Mouse (Mus musculus) splenic B cell, adult 2 months (primary cell): ENCODE measurements around the gene Bag3.
"Not testable (repeated sequence)": the region's sequence is repeated elsewhere in the genome, so short reads cannot be mapped to it uniquely, and the experiment has no call there.

ENCODE experiments used
- DNase-seq: peaks from one replicate; pipeline ENCODE4 v3.0.0-alpha.2; 2011; ENCODE audit warnings: low read depth, low spot score
- H3K27me3 ChIP-seq: 2 replicates; pipeline ENCODE4 v1.6.1; 2012; ENCODE audit warnings: mild to moderate bottlenecking, low read length, moderate library complexity, mixed read lengths; ENCODE audit not compliant: control insufficient read depth, poor library complexity, insufficient read depth, severe bottlenecking
- H3K36me3 ChIP-seq: 2 replicates; pipeline ENCODE4 v1.6.1; 2012; ENCODE audit warnings: mild to moderate bottlenecking, low read length, moderate library complexity, mixed read lengths; ENCODE audit not compliant: control insufficient read depth, poor library complexity, insufficient read depth, severe bottlenecking

Bag3 gene

DNA sequence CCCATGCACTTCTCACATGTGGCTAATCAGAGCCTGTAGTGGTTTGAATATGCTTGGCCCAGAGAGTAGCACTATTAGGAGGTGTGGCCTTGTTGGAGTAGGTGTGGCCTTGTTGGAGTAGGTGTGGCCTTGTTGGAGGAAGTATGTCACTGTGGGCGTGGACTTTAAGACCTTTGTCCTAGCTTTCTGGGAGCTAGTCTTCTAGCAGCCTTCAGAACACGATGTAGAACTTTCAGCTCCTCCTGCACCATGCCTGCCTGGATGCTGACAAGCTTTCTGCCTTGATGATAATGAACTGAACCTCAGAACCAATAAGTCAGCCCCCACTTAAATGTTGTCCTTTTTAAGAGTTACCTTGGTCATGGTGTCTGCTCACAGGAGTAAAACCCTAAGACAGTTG is 46.0 kb downstream of the Bag3 start:
- not testable (repeated sequence) for H3K27me3 ChIP-seq, DNase-seq, H3K36me3 ChIP-seq

DNA sequence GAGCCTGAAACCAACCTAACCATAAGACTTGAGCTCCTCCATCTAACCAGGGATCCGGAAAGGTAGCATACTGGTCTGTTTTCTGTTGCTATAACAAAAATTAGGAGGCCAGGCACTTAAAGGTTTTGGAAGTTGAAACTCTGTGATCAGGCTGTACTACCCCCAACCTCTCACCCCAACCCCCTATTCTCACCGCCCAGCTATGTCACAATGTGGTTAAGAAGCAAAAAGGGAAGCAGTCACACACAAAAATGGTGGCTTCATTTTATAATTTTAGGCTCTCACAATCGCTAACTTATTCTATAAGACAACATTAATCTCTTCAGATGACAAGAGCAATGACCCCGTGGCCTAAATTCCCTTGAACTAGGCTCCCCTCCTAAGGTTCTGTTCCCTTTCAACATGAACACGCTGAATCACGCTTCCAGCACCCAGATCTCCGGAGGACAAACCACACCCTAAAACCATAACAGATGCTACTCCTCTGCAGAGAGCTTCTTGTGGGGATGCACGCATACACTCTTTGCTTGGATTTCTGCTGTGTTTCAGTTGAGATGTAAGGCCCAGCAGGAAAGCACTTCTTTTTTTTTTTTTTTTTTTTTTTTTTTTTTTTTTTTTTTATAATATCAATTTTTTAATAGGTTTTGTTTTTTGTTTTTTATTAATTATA is 46.7 kb downstream of the Bag3 start:
- Histone ChIP-seq H3K36me3 (no peaks in the 10 kb centered on the region), H3K27me3 (no peaks in the 10 kb centered on the region; the same call in 1 of the 2 replicates)
- peak; percentile 25 for DNase-seq

DNA sequence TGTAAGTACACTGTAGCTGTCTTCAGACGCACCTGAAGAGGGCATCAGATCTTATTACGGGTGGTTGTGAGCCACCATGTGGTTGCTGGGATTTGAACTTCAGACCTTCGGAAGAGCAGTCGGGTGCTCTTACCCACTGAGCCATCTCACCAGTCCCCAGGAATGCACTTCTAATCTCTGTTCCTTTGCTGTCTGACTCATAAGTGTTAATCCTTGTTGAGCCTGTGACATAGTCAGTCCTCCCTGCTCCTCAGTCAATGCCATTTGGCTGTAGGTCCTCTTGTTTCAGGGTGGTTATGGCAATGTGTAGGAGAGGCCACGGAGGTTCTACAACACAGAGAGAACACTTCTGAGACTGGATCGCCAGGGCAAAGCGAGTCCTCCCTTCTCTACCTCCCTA is 47.2 kb downstream of the Bag3 start:
- H3K27me3 ChIP-seq, DNase-seq, H3K36me3 ChIP-seq: not testable (repeated sequence)

DNA sequence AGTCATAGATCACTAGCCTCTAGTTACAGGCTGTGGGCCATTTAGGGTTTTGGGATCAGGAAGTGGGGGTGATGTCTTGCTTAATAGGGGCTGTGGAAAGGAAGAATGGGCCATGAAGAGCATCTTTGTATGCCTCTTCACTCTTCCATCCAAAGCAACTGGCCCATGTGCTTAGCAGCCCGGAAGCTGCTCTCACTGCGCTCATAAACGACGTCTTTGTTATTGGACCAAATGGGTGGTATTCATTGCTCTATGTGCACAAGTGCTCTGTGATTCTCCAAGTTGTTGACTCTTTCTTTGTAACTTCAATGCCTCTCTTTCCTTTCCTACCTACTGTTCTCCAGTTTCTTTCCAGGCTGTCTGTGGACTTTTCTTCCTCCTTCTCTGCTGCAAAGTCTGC is 48.6 kb downstream of the Bag3 start:
- DNase-seq = no peak
- Histone ChIP-seq H3K36me3 (no peaks in the 10 kb centered on the region), H3K27me3 (no peaks in the 10 kb centered on the region)

GRCm38 (mm10) chr7:128575211-128575610 is 51.8 kb downstream of the Bag3 start:
- DNase-seq = no peak
- no peaks in the 10 kb centered on the region for H3K27me3 ChIP-seq
- no peaks in the 10 kb centered on the region for H3K36me3 ChIP-seq

DNA sequence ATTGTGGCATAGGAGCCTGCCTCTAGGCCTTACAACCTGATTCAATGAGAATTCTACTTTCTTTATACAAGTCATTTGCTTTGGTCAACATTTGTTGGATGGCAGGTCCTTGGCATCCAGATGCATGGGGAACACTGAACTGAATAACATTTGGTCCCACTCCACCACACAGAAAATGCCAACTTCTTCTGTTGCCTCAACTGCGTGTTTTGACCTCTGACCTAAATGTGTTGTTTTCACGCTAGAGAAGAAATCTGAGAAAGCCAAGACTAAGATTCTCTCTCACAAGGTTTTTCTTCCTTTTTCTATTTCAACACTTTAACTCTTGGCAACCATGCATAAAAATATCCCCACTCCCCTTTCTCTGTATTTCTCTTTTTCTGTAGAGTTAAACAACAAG is 52.4 kb downstream of the Bag3 start:
- Histone ChIP-seq H3K36me3 (no peaks in the 10 kb centered on the region), H3K27me3 (no peaks in the 10 kb centered on the region)
- peak; percentile 30 for DNase-seq

- Histone ChIP-seq H3K27me3 (no peaks in the 10 kb centered on the region), H3K36me3 (no peaks in the 10 kb centered on the region)
- DNase-seq = no peak
These were observed 54.2 kb downstream of the Bag3 start for GRCm38 (mm10) chr7:128577607-128578006.

- Histone ChIP-seq H3K27me3 (no peaks in the 10 kb centered on the region), H3K36me3 (no peaks in the 10 kb centered on the region)
- DNase-seq = no peak
These were observed 55.0 kb downstream of the Bag3 start for GRCm38 (mm10) chr7:128578199-128578945.

- no peaks in the 10 kb centered on the region for H3K27me3 ChIP-seq
- DNase-seq = no peak
- H3K36me3 ChIP-seq = no peaks in the 10 kb centered on the region
These were observed 56.0 kb downstream of the Bag3 start for GRCm38 (mm10) chr7:128579381-128579780.

- DNase-seq = no peak
- Histone ChIP-seq H3K27me3 (no peaks in the 10 kb centered on the region), H3K36me3 (no peaks in the 10 kb centered on the region)
These were observed 56.9 kb downstream of the Bag3 start for GRCm38 (mm10) chr7:128580318-128580717.

DNA sequence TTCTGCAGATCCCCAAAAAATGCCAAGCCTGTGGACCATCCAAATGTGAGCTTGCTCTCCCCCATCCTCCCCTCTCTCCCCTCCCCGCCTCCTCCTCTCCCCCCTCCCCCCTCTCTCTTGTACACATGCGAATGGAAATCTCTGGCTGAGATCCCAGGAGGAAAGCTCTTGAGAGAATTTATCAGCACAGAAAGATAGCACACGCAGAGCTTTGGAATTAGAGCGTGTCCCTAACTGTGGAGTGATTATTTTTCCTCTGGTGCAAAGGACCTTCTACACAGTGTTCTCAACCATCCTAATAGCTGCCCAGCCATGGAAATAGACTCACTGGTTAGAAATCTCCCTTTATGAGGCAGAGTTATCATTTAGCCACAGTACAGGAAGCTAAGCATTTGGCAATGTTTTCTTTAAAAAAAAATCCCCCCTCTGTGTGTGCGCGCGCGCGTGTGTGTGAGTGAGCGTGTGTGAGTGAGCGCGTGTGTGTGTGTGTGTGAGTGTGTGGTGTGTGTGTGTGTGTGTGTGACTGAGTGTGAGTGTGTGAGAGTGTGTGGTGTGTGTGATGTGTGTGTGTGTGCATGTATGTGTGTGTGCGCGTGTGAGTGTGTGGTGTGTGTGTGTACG is 58.6 kb downstream of the Bag3 start:
- no peak for DNase-seq
- Histone ChIP-seq H3K36me3 (no peaks in the 10 kb centered on the region), H3K27me3 (no peaks in the 10 kb centered on the region)

DNA sequence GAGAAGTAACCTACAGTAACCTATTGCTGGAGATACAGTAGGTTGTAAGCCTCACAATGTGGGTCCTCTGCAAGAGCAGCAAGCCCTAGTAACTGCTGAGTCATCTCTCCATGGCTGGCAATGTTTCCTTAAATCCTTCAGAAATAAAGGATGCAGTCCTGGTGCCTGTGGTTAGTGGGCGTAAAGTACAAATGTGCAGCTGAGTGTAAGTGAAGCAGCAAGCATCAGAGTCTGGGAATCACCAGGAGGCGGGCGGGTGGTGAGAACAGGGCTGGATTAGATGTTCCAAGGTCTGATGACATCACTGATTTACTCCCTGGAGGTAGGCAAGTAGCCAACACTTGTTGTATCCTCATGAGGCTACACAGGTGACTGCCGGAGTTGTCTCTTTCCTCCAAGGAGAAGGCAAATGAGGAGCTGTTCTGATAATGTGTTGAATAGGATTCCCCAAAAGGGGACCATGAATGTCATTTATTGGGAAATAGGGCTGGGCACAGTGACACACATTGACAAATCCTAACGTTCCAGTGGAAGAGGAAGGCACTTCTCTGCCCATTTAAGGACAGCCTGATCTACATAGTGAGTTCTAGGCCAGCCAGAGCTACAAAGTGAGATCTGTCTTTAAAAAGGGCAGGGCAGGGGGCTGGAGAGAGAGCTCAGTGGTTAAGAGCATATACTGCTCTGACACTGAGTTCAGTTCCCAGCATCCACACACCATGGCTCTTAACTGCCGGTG is 60.0 kb downstream of the Bag3 start:
- DNase-seq = no peak
- H3K36me3 ChIP-seq = no peaks in the 10 kb centered on the region
- no peaks in the 10 kb centered on the region for H3K27me3 ChIP-seq

DNA sequence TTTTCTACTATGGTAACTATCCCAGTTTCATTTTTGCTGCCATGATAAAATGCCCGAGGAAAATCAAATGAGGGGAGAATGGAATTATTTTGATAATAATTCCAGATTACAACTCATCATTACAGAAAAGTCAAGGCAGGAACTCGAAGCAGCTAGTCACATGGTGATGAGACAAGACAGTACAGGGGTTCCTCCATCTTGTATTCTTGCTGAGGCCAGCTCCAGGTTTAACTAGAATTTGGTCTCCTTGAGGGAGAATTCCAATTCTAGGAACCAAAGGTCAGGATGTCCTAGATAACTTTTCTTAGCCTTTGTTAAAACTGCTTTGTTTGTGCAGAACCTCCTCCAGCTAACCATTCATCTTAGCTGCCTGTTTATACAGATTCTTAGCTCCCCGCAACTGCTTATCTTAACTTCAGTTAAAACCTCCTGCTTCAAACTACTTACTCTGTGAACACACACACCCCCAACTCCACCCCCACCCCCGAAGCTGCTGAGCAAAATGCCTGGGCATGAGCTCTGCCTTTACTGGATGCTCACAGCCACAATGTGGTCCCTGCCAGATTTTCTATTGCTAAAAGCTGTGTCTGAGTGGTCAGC is 64.0 kb downstream of the Bag3 start:
- Histone ChIP-seq H3K36me3 (no peaks in the 10 kb centered on the region), H3K27me3 (no peaks in the 10 kb centered on the region)
- no peak for DNase-seq

GRCm38 (mm10) chr7:128591345-128592084 is 68.1 kb downstream of the Bag3 start:
- Histone ChIP-seq H3K36me3 (no peaks in the 10 kb centered on the region), H3K27me3 (no peaks in the 10 kb centered on the region)
- DNase-seq = no peak
